Mouse (Mus musculus) embryonic facial prominence, embryonic 15.5 days (tissue): ENCODE results near the gene Herc3. TPM values are rescaled to one million over a fixed set of nuclear protein-coding genes. Genes with fewer than 3 reads are reported as not detected.
"Not testable (repeated sequence)": the region's sequence is repeated elsewhere in the genome, so short reads cannot be mapped to it uniquely, and the experiment has no call there.

Experiments
- ATAC-seq: fragments of 200-750 bp; cut with Nextera tagmentation; 2 replicates; pipeline ENCODE4 v1.8.0; 2017; ENCODE audit warnings: low read depth, moderate TSS enrichment; ENCODE audit not compliant: insufficient number of reproducible peaks, low FRiP score, low TSS enrichment
- H3K27ac ChIP-seq: fragments of 300-500 bp; sonication (generic); replicated peaks from 2 replicates; pipeline ENCODE4 v1.5.1; 2015; ENCODE audit warnings: mild to moderate bottlenecking, inconsistent platforms
- H3K27me3 ChIP-seq: fragments of 300-500 bp; sonication (generic); 2 replicates; pipeline ENCODE4 v1.6.1; 2015; ENCODE audit warnings: inconsistent platforms
- H3K36me3 ChIP-seq: fragments of 300-500 bp; sonication (generic); 2 replicates; pipeline ENCODE4 v1.6.1; 2015; ENCODE audit warnings: mild to moderate bottlenecking, inconsistent platforms
- H3K4me1 ChIP-seq: fragments of 300-500 bp; sonication (generic); 2 replicates; pipeline ENCODE4 v1.6.1; 2015; ENCODE audit warnings: inconsistent platforms
- H3K4me2 ChIP-seq: fragments of 300-500 bp; sonication (generic); replicated peaks from 2 replicates; pipeline ENCODE4 v1.6.1; 2015; ENCODE audit warnings: mild to moderate bottlenecking, inconsistent platforms
- H3K4me3 ChIP-seq: fragments of 300-500 bp; sonication (generic); replicated peaks from 2 replicates; pipeline ENCODE4 v1.5.1; 2015; ENCODE audit warnings: mild to moderate bottlenecking, inconsistent platforms
- H3K9ac ChIP-seq: fragments of 300-500 bp; sonication (generic); 2 replicates; pipeline ENCODE4 v1.6.1; 2015; ENCODE audit warnings: inconsistent platforms
- H3K9me3 ChIP-seq: fragments of 300-500 bp; sonication (generic); replicated peaks from 2 replicates; pipeline ENCODE4 v1.6.1; 2016; ENCODE audit warnings: inconsistent platforms
- WGBS: fragments of 180-500 bp; shearing (Covaris S2); methylation state at CpG from one replicate; pipeline ENCODE4 v1.1.7; 2015; 5-methylcytosine and 5-hydroxymethylcytosine counted together
- polyA plus RNA-seq: library from polyadenylated mRNA; unstranded; fragments of >200 nt; fragmentation: Nextera tagmentation; extraction: Ambion mirVana; gene quantifications from 2 replicates; pipeline ENCODE4 v1.2.1, GENCODE M21; 2015

Gene Herc3
- polyA plus RNA-seq: 7.0 and 7.3 TPM in 2 replicates

DNA sequence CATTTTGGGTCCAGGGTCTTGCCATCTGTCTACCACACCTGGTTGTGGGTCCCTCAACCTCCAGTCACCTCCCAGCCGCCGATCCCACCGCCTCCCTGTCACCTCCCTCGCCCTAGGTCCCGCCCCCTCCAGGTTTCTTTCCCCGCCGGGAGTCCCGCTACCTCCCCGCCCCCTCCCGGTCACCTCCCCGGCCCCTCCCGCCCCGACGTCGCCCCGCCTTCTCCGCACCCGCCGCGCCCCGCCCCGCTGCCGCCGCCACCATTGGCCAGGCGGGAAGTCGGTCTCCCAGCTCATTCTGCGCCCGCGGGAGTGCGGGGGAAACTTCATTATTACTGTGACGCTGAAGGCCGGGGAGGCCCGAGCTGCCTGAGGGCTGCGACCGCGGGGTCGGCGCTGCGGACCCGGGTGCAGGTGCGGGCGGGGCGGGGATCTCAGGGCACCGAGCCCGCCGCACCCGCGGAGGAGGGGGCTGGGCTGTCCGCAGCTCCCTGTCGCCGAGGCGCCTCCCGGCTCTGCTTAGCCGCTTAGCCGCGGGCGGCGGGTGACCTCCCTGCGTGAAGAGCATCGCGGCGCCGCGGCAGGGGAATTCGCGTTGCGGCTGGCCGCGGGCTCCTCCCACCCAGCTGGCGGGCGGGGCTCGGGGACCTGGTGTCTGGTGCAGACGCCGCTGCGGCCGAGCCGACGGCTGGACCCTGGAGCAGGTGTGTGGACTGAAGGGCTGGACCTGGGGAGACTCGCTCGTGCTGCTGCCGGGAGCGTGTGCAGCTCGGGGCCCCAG, at the start of gene Herc3:
Gene Herc3, plus strand, starts transcription at position 234 of the 778 bp plus-strand sequence.
- H3K4me1 ChIP-seq: peaks cover 6% of the 10 kb centered on the region; the same call in 1 of the 2 replicates
- peak within 1 kb of the TSS; percentile 86 for H3K4me3 ChIP-seq
- H3K9ac ChIP-seq: peak within 1 kb of the TSS; percentile 55
- H3K4me2 ChIP-seq: peak within 1 kb of the TSS; percentile 92
- H3K27ac ChIP-seq: peak within 1 kb of the TSS; percentile 63; the same call in 1 of the 2 replicates
- H3K9me3 ChIP-seq: no peaks in the 10 kb centered on the region
- no peaks in the 10 kb centered on the region for H3K27me3 ChIP-seq
- peak; percentile 86 for ATAC-seq
- under 1% methylated on average over 49 of the region's 83 CpGs for WGBS
- no peaks in the 10 kb centered on the region for H3K36me3 ChIP-seq

DNA sequence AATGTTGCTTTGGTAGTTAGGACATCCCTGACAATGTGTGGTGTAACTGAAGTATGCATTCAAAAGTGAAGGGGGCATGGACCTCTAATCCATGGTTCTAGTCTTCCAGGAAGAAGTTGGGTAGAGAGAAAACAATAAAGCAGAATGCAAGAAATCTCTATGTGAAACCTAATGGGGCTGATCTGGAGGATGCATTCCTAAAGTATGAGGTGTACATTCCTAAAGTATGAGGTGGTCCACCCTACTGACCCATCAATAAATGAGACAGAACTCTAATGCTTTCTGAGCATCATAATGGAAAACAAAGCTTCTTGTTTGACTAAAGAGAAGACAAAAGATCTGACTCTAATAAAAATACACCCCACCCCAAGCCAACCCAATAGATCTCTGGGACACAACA, 29.9 kb upstream of the Herc3 start:
- Histone ChIP-seq H3K4me1 (no peaks in the 10 kb centered on the region), H3K4me3 (no peak overlapping the region), H3K27me3 (no peaks in the 10 kb centered on the region), H3K4me2 (no peak overlapping the region), H3K36me3 (no peaks in the 10 kb centered on the region), H3K27ac (no peak overlapping the region), H3K9ac (no peak overlapping the region), H3K9me3 (no peaks in the 10 kb centered on the region)
- no peak for ATAC-seq

GRCm38 (mm10) chr6:58814381-58814780, 16.9 kb upstream of the Herc3 start:
- H3K4me3 ChIP-seq: no peak overlapping the region
- no peaks in the 10 kb centered on the region for H3K4me1 ChIP-seq
- H3K36me3 ChIP-seq: no peaks in the 10 kb centered on the region
- H3K9ac ChIP-seq: no peak overlapping the region
- no peaks in the 10 kb centered on the region for H3K9me3 ChIP-seq
- H3K4me2 ChIP-seq: no peak overlapping the region
- H3K27ac ChIP-seq: no peak overlapping the region
- H3K27me3 ChIP-seq: no peaks in the 10 kb centered on the region
- no peak for ATAC-seq

DNA sequence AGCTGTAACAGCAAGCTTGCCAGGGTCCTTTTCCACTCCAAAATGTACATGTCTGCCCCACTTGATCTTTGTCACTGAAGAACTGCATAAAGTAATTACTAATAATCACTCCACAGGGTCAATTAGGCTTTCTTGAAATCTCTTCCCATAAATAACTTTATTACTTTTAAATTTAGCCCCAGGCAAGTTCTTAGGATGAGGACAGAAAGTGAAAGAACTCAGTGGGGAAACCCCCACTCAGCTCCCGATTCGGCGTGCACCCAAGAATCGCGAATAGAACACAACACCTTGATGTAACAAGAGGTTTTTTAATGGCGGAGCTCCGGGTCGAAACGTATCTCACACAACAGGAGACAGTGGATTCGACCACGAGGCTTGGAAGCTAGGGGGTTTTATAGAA, 14.2 kb upstream of the Herc3 start:
- H3K27me3 ChIP-seq, ATAC-seq, H3K9me3 ChIP-seq, H3K36me3 ChIP-seq, H3K4me2 ChIP-seq, H3K4me3 ChIP-seq, H3K9ac ChIP-seq, H3K4me1 ChIP-seq, H3K27ac ChIP-seq: not testable (repeated sequence)
- WGBS: 94% methylated on average over 5 of the region's 11 CpGs

- no peak overlapping the region for H3K27ac ChIP-seq
- H3K36me3 ChIP-seq: no peaks in the 10 kb centered on the region
- no peaks in the 10 kb centered on the region for H3K4me1 ChIP-seq
- no peak overlapping the region for H3K9ac ChIP-seq
- no peak overlapping the region for H3K4me3 ChIP-seq
- 73% methylated on average over 2 of the region's 2 CpGs for WGBS
- ATAC-seq: no peak
- no peaks in the 10 kb centered on the region for H3K27me3 ChIP-seq
- no peaks in the 10 kb centered on the region for H3K9me3 ChIP-seq
- H3K4me2 ChIP-seq: no peak overlapping the region
Observed at GRCm38 (mm10) chr6:58825619-58826018, 5.6 kb upstream of the Herc3 start.

- Histone ChIP-seq H3K27ac (no peak overlapping the region), H3K9me3 (no peaks in the 10 kb centered on the region), H3K27me3 (no peaks in the 10 kb centered on the region), H3K4me2 (no peak overlapping the region), H3K9ac (no peak overlapping the region), H3K4me3 (no peak overlapping the region), H3K4me1 (no peaks in the 10 kb centered on the region), H3K36me3 (no peaks in the 10 kb centered on the region)
- no peak for ATAC-seq
- 80% methylated on average over 2 of the region's 2 CpGs for WGBS
Observed at GRCm38 (mm10) chr6:58826089-58826488, 5.2 kb upstream of the Herc3 start.

- no peaks in the 10 kb centered on the region for H3K36me3 ChIP-seq
- H3K9me3 ChIP-seq: no peaks in the 10 kb centered on the region
- WGBS: 68% methylated on average over 1 of the region's 1 CpGs
- H3K4me1 ChIP-seq: peaks cover 6% of the 10 kb centered on the region; the same call in 1 of the 2 replicates
- H3K9ac ChIP-seq: no peak overlapping the region
- H3K4me3 ChIP-seq: no peak overlapping the region
- H3K27me3 ChIP-seq: no peaks in the 10 kb centered on the region
- no peak overlapping the region for H3K4me2 ChIP-seq
- H3K27ac ChIP-seq: no peak overlapping the region
- no peak for ATAC-seq
Observed at GRCm38 (mm10) chr6:58828582-58828981, 2.7 kb upstream of the Herc3 start.

DNA sequence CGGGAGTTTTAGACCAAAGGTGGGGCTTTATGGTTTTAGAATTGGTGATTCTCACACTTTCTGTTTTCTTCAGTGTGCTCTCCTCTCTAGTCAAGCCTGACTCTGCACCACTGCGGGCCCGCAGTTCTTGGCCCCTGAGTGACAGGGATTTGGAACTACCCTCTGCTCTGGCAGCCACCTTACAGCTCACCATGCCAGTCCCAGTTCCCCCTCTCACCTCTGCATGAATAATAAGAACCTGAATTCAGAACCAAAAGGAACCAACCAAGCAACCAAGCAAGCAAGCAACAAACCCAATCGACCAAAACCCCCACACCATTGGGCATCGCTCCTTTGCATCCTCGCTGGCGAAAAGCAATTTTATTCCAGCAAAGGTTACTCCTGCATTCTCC, 429 bp upstream of the Herc3 start:
- ATAC-seq: no peak
- H3K4me3 ChIP-seq: peak overlapping the region; percentile 86
- peaks cover 6% of the 10 kb centered on the region; the same call in 1 of the 2 replicates for H3K4me1 ChIP-seq
- H3K9ac ChIP-seq: no peak overlapping the region
- H3K27me3 ChIP-seq: no peaks in the 10 kb centered on the region
- no peak overlapping the region for H3K27ac ChIP-seq
- peak overlapping the region; percentile 92 for H3K4me2 ChIP-seq
- no peaks in the 10 kb centered on the region for H3K9me3 ChIP-seq
- H3K36me3 ChIP-seq: no peaks in the 10 kb centered on the region
- 15% methylated on average over 7 of the region's 7 CpGs for WGBS

DNA sequence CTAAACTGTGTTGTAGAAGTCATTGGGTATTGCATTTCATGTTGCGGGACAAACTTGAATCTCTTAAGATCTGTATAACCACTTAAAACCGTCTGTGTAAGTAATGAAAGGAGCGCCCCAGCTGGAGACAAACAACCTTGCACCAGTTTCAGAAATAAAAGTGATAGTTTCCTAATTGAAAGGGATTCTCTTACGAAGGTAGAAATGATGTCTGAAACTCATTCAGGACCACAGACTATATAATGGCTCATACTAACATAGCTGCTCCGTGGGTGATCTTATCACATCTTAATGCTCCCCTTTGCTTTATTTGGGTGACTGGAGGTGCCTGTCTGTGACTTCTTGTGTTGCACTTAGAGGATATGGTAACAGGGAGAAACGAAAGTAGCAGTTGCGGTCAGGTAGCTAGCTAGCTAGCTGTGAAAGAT, 1.3 kb downstream of the Herc3 start:
- Histone ChIP-seq H3K36me3 (no peaks in the 10 kb centered on the region), H3K9ac (no peak overlapping the region), H3K27me3 (no peaks in the 10 kb centered on the region), H3K4me3 (peak overlapping the region; percentile 86), H3K9me3 (no peaks in the 10 kb centered on the region), H3K4me1 (peaks cover 6% of the 10 kb centered on the region; the same call in 1 of the 2 replicates), H3K4me2 (peak overlapping the region; percentile 92), H3K27ac (no peak overlapping the region)
- 28% methylated on average over 7 of the region's 7 CpGs for WGBS
- ATAC-seq: no peak

- Histone ChIP-seq H3K9me3 (no peaks in the 10 kb centered on the region), H3K27ac (no peak overlapping the region), H3K9ac (no peak overlapping the region), H3K4me3 (no peak overlapping the region), H3K4me2 (no peak overlapping the region), H3K36me3 (no peaks in the 10 kb centered on the region), H3K27me3 (no peaks in the 10 kb centered on the region), H3K4me1 (peaks cover 6% of the 10 kb centered on the region; the same call in 1 of the 2 replicates)
- ATAC-seq: no peak
- 59% methylated on average over 7 of the region's 7 CpGs for WGBS
Observed at GRCm38 (mm10) chr6:58834470-58834869, 3.2 kb downstream of the Herc3 start.

- Histone ChIP-seq H3K9me3 (no peaks in the 10 kb centered on the region), H3K36me3 (no peaks in the 10 kb centered on the region), H3K4me2 (no peak overlapping the region), H3K27me3 (no peaks in the 10 kb centered on the region), H3K4me3 (no peak overlapping the region), H3K27ac (no peak overlapping the region), H3K4me1 (peaks cover 6% of the 10 kb centered on the region; the same call in 1 of the 2 replicates), H3K9ac (no peak overlapping the region)
- WGBS: 73% methylated on average over 1 of the region's 1 CpGs
- no peak for ATAC-seq
Observed at GRCm38 (mm10) chr6:58835591-58835990, 4.3 kb downstream of the Herc3 start.

GRCm38 (mm10) chr6:58836476-58836875, 5.2 kb downstream of the Herc3 start:
- Histone ChIP-seq H3K36me3 (no peaks in the 10 kb centered on the region), H3K9me3 (no peaks in the 10 kb centered on the region), H3K27me3 (no peaks in the 10 kb centered on the region), H3K4me2 (no peak overlapping the region), H3K4me1 (peaks cover 6% of the 10 kb centered on the region; the same call in 1 of the 2 replicates), H3K4me3 (no peak overlapping the region), H3K9ac (no peak overlapping the region), H3K27ac (no peak overlapping the region)
- ATAC-seq: no peak
- 89% methylated on average over 2 of the region's 2 CpGs for WGBS
